Mouse (Mus musculus) heart, adult 2 months (tissue): ENCODE measurements around the gene Cerk.

Experiments
- CTCF ChIP-seq: fragments of 200-600 bp; IDR thresholded peaks from 2 replicates; pipeline ENCODE4 v1.8.1; 2022; ENCODE audit warnings: antibody characterized with exemption, mild to moderate bottlenecking, moderate library complexity
- EP300 ChIP-seq: fragments of 200-500 bp; IDR thresholded peaks from 2 replicates; pipeline ENCODE4 v1.6.1; 2011; ENCODE audit warnings: low read depth, low read length, control low read depth; ENCODE audit not compliant: insufficient read depth
- POLR2A ChIP-seq: fragments of 200-500 bp; IDR thresholded peaks from 2 replicates; pipeline ENCODE4 v1.6.1; 2011; ENCODE audit warnings: mild to moderate bottlenecking, low read depth, low read length, control low read depth; ENCODE audit not compliant: insufficient read depth

DNA sequence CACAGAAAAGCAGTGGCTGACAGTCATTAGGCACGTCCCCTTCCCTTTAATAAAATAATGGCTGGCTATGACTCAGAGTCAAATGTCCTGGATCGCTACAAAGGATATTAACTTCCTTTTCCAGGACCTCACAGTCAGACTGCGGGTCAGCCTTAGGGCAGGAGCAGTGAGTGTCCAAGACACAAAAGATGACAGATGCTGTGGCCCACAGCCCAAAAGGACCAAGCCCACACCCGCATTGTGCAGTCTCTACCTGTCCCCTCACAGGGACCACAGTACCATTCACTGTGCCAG lies 16.2 kb downstream of the Cerk start:
- TF ChIP-seq CTCF (no peak), EP300 (no peak), POLR2A (no peak)
